Mouse (Mus musculus): Measurements from ENCODE around the gene Vps54. TPM values are rescaled to one million over a fixed set of nuclear protein-coding genes. Genes with fewer than 3 reads are reported as not detected.

Gene Vps54
- polyA plus RNA-seq, 1 experiment from 2014 or later: 3.7 TPM

DNA sequence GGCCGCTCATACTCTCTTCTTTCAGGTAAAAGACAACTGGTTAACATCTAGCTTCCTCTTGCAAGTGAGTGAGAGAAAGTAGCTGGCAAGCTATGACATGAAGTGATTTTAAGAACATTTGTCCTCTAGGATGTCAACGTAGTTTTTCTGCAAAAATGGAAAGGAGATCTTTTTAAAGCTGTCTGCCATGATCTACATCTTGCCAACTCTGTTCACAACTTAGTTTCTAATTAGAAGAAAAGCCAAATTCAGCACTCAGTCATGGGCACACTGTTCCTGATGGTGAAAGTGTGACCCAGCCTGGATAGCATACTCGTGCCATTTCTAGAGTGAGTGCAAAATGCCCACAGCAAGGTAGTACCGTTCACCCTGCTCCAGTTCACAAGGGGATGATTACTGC lies 100.0 kb downstream of the Vps54 start:
- H3K27me3 ChIP-seq: no peaks in the 10 kb centered on the region
- 75% methylated on average over 4 of the region's 4 CpGs for WGBS (ENCODE audit: insufficient replicate concordance)

DNA sequence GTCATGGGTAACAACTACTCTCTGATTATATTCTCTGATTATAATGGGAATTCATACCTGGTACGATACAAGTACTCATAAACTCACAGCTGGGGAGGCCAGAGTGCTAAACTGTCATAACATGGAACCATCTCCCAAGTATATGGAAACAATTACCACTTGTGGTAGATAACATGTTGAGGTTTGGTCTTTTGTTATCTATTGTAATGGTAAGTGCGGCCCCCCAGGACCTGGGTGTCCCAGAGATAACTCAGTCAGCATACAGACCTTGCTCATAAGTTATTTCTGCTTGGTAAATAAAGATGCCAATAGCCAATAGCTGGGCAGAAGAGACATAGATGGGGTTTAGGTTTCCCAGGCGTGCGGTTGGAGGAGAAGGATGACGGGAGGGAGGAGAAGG lies 104.4 kb downstream of the Vps54 start:
- no peak overlapping the region for H3K27ac ChIP-seq (replicated peaks)
- no peaks in the 10 kb centered on the region for H3K27me3 ChIP-seq
- H3K4me1 ChIP-seq (replicated peaks): peaks cover 22% of the 10 kb centered on the region
- H3K4me2 ChIP-seq: no peak overlapping the region
- WGBS (ENCODE audit: insufficient replicate concordance): 43% methylated on average over 5 of the region's 5 CpGs
- H3K36me3 ChIP-seq (replicated peaks): peaks cover 18% of the 10 kb centered on the region
- H3K4me3 ChIP-seq (replicated peaks): no peak overlapping the region
- H3K9ac ChIP-seq: no peak overlapping the region
- ATAC-seq (ENCODE audit: insufficient read depth): peak; percentile 54; the same call in 1 of the 2 replicates
- H3K9me3 ChIP-seq (replicated peaks): no peaks in the 10 kb centered on the region

More for the DNA sequence above, 100.0 kb downstream of the Vps54 start:
- H3K4me1 ChIP-seq (replicated peaks): peaks cover 11% of the 10 kb centered on the region
- no peak overlapping the region for H3K4me2 ChIP-seq
- no peak overlapping the region for H3K9ac ChIP-seq
- H3K36me3 ChIP-seq (replicated peaks): peaks cover 12% of the 10 kb centered on the region; the same call in 1 of the 2 replicates
- ATAC-seq (ENCODE audit: insufficient read depth): no peak
- H3K9me3 ChIP-seq (replicated peaks): no peaks in the 10 kb centered on the region
- no peak overlapping the region for H3K4me3 ChIP-seq (replicated peaks)
- H3K27ac ChIP-seq (replicated peaks): no peak overlapping the region

DNA sequence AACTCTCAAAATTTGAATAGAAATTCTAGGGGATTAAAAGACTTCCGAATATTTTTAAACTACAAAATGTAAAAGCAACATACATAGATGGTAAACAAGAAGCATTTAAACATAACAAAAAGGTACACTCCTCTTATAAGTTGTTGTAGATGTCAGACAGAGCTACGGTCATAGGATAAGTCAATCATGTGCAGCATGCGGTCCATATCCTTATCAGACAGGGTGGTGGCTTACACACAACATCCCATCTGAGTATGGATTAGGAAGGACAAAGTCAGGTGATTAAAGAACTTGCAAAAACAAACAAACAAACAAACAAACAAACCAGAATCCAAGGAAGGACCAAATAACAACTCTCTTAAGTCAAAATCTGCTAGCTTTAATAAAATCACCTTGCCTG lies 106.9 kb downstream of the Vps54 start:
- ATAC-seq (ENCODE audit: insufficient read depth): no peak

DNA sequence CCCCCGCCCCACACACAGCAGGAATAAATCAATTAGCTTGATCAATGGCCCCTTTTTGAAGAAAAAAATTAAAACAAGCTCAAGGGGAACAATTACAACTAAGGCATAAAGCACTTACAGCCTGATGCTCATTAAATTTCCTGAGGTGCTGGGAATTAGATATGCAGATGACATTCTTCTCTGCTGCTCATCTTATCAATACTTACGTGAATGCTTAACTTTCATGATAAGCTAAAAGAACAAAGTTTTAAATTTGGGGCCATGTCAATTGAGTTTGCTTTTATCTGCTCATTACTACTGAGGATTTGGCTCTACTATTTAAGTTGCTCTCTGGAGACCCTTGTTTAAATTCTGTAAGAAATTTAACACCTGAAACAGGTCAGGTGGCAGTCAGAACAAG lies 109.8 kb downstream of the Vps54 start:
- Histone ChIP-seq H3K36me3 (replicated peaks) (peaks cover 24% of the 10 kb centered on the region), H3K27me3 (no peaks in the 10 kb centered on the region), H3K27ac (replicated peaks) (no peak overlapping the region), H3K4me2 (no peak overlapping the region; the same call in none of the 2 replicates), H3K9me3 (replicated peaks) (no peaks in the 10 kb centered on the region), H3K9ac (no peak overlapping the region), H3K4me1 (replicated peaks) (peaks cover 24% of the 10 kb centered on the region), H3K4me3 (replicated peaks) (no peak overlapping the region)
- WGBS (ENCODE audit: insufficient replicate concordance): 49% methylated on average over 2 of the region's 2 CpGs
- no peak for ATAC-seq (ENCODE audit: insufficient read depth)

More for the DNA sequence above, 106.9 kb downstream of the Vps54 start:
- WGBS (ENCODE audit: insufficient replicate concordance): 45% methylated on average over 3 of the region's 3 CpGs
- Histone ChIP-seq H3K27ac (replicated peaks) (no peak overlapping the region), H3K36me3 (replicated peaks) (peaks cover 26% of the 10 kb centered on the region), H3K4me1 (replicated peaks) (peaks cover 30% of the 10 kb centered on the region), H3K9me3 (replicated peaks) (no peaks in the 10 kb centered on the region), H3K4me2 (no peak overlapping the region), H3K4me3 (replicated peaks) (no peak overlapping the region), H3K9ac (no peak overlapping the region), H3K27me3 (no peaks in the 10 kb centered on the region)

DNA sequence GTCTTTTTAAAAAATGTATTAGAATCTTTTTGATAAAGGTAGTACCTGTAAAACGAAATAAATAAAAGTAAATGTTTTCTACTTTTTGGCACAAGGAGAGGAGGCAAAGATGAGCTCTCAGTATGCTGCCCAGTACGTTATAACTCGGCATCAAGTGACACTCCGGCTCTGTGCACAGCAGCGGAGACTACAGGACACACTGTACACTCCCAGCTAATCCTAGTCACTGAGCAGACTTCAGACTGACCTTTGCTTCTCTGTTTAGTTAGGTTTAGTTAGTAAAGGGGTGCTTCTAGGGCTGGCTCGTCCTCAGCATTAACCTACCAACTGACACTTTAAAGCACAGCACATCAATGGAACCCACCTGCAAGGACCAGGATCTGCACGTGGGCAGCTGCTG lies 112.2 kb downstream of the Vps54 start:
- H3K27ac ChIP-seq (replicated peaks): no peak overlapping the region
- no peak overlapping the region for H3K9ac ChIP-seq
- no peaks in the 10 kb centered on the region for H3K27me3 ChIP-seq
- peaks cover 16% of the 10 kb centered on the region for H3K4me1 ChIP-seq (replicated peaks)
- H3K36me3 ChIP-seq (replicated peaks): peaks cover 18% of the 10 kb centered on the region
- peak; percentile 66; the same call in 1 of the 2 replicates for ATAC-seq (ENCODE audit: insufficient read depth)
- 63% methylated on average over 7 of the region's 7 CpGs for WGBS (ENCODE audit: insufficient replicate concordance)
- no peak overlapping the region for H3K4me2 ChIP-seq
- no peaks in the 10 kb centered on the region for H3K9me3 ChIP-seq (replicated peaks)
- no peak overlapping the region for H3K4me3 ChIP-seq (replicated peaks)

DNA sequence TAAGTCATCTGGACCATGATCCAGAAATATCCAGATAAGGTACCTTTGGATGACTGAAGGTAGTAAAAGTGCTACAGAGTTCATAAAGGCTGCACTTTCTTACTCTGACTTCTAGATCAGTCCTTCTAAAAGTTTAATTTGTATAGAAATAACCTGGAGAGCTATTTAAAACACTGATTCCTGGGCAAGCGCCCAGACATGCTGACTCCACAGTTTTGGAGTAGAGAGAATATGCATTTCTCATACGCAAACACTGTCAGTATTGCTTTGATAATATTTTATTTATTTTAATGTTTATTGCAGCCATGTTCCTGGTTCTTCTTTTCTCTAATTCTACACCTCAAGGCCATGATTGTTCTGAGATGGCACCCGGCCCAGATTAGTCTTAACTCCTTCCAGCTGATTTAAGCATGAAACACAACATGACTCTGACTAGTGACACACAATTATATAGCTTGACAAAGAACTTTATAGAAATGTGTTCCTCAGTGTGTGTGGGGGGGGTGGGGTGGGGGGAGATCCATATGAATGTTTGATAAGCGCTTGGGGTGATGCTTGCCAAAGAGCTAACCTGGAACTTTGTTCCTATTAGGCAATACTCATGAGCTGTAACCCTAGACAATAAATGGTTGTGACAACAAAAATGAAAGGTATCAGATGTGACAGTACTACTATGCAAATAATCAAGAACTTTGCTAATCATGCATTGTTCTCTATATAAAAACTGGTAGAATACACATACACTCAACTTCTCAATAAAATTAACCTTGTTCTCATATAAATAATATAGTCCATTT lies 124.3 kb downstream of the Vps54 start:
- WGBS (ENCODE audit: insufficient replicate concordance): 66% methylated on average over 4 of the region's 4 CpGs
- H3K4me3 ChIP-seq (replicated peaks): no peak overlapping the region
- H3K4me1 ChIP-seq (replicated peaks): 0 out of 2 replicates have a peak, but pooled peaks cover 1% of the 10 kb centered on the region
- no peaks in the 10 kb centered on the region for H3K36me3 ChIP-seq (replicated peaks)
- H3K9me3 ChIP-seq (replicated peaks): no peaks in the 10 kb centered on the region
- H3K4me2 ChIP-seq: no peak overlapping the region
- no peak overlapping the region for H3K9ac ChIP-seq
- no peak for ATAC-seq (ENCODE audit: insufficient read depth)
- no peak overlapping the region for H3K27ac ChIP-seq (replicated peaks)
- H3K27me3 ChIP-seq: no peaks in the 10 kb centered on the region; the same call in 1 of the 2 replicates

DNA sequence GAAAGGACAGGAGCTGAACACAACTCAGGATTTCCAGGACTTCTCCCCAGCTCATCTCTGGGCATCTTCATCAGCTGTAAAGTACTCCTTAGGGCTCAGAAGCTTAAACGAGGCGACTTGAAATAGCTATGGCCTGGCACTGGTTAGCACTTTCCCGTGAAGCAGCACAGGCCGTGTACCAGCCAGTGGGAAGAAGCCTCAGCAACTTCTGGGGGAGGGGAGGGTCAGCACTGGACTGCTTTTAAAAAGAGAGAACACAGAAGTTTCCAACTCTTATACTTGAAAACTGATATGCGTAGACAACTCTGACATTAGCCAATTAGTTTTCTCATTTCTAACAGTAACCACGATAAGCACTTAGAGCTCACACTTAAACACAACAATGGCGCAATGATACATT lies 129.4 kb downstream of the Vps54 start:
- H3K4me2 ChIP-seq: peak overlapping the region; percentile 96
- H3K9ac ChIP-seq: no peak overlapping the region
- ATAC-seq (ENCODE audit: insufficient read depth): no peak
- peaks cover 21% of the 10 kb centered on the region for H3K4me1 ChIP-seq (replicated peaks)
- H3K9me3 ChIP-seq (replicated peaks): no peaks in the 10 kb centered on the region
- H3K4me3 ChIP-seq (replicated peaks): peak overlapping the region; percentile 86
- no peaks in the 10 kb centered on the region for H3K36me3 ChIP-seq (replicated peaks)
- peaks cover 26% of the 10 kb centered on the region for H3K27me3 ChIP-seq
- WGBS (ENCODE audit: insufficient replicate concordance): 66% methylated on average over 7 of the region's 7 CpGs
- no peak overlapping the region for H3K27ac ChIP-seq (replicated peaks)

DNA sequence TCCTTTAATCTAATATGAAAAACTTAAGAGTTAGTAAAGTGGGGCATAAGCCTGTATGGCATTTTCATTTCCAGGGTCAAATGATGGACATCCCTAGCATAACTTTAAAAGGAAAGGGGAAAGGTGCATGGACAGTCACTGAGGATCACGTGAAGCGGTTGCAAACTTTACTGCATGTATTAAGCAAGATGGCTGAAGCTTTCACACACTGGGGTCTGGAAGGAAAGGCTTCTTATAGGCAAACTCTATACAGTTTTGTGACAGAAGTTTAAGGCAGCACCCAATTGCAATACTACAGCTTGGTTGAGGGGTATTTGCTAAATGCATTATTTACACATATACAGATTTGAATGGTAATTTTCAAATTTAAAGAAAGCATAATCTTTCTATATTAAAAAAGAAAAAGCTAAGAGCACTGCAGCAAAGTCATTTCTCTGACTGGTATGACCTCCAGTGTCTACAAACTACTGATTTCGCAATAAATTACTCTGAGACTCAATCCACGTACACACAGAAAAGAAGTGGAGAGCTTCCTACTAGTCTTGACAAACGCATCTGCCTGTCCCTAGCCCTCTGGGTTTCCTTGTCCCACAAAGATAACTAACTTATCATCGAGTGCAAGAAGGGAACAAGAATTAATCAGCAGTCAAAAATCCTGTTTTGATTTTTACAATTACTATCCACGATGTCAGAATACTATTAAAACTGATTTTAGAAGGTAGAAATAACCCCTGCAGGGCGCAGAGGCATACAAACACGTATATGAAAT lies 130.4 kb downstream of the Vps54 start:
- Histone ChIP-seq H3K4me1 (replicated peaks) (peaks cover 21% of the 10 kb centered on the region), H3K4me3 (replicated peaks) (peak overlapping the region; percentile 86), H3K27ac (replicated peaks) (peak overlapping the region; percentile 4; the same call in 1 of the 2 replicates), H3K9ac (no peak overlapping the region), H3K27me3 (peaks cover 26% of the 10 kb centered on the region), H3K9me3 (replicated peaks) (no peaks in the 10 kb centered on the region), H3K4me2 (peak overlapping the region; percentile 96), H3K36me3 (replicated peaks) (no peaks in the 10 kb centered on the region)
- 16% methylated on average over 9 of the region's 9 CpGs for WGBS (ENCODE audit: insufficient replicate concordance)
- no peak for ATAC-seq (ENCODE audit: insufficient read depth)

DNA sequence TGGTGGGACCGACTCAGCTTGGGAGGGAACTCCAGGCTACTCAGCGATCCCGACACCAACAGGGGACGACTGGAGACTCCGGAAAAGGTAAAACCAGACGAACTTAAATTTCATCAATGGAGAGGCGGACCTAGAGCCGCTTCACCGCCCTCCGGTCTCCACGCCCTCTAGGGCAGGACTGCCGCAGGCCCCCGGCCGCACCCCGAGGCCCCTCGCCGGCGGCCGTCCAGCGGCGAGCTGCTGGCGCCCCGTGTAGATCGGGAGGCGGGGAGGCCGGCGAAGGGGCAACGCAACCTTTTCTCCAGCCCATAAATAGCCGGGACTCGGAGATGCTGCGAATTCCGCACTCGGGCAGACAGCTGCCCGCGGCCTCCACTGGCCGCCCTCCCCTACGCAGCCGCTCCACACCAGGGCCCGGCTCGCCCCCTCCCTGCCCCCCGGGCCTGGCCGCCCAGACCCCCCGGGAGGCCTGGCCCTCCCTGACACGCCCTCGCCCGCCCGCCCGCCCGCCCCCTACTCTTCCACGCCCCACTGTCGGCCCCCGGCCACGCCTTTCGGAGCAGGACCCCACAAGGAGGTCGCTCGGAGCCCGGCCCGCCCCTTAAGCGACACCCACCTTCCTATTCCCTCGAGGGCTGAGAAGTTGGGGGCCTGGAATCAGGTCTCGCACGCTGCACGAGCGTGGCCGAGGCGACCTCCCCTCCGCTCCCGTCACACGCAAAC lies 131.5 kb downstream of the Vps54 start:
- H3K9me3 ChIP-seq (replicated peaks): no peaks in the 10 kb centered on the region
- peaks cover 21% of the 10 kb centered on the region for H3K4me1 ChIP-seq (replicated peaks)
- WGBS (ENCODE audit: insufficient replicate concordance): 1% methylated on average over 59 of the region's 69 CpGs
- peak overlapping the region; percentile 74 for H3K9ac ChIP-seq
- H3K36me3 ChIP-seq (replicated peaks): no peaks in the 10 kb centered on the region
- peak overlapping the region; percentile 87 for H3K27ac ChIP-seq (replicated peaks)
- H3K27me3 ChIP-seq: peaks cover 26% of the 10 kb centered on the region
- peak overlapping the region; percentile 96 for H3K4me2 ChIP-seq
- ATAC-seq (ENCODE audit: insufficient read depth): peak; percentile 81
- peak overlapping the region; percentile 86 for H3K4me3 ChIP-seq (replicated peaks)
